Mouse (Mus musculus) ovary, adult 18-20 months (tissue): ENCODE data around the gene Tln1.
A peak's percentile ranks its signal among the peaks of the same experiment; 100 is the strongest.
"Not testable (repeated sequence)": the region's sequence is repeated elsewhere in the genome, so short reads cannot be mapped to it uniquely, and the experiment has no call there.

Source experiments
- DNase-seq: peaks from one replicate; pipeline ENCODE4 v3.0.0; 2022; ENCODE audit warnings: low spot score, mixed read lengths

Gene Tln1

GRCm38 (mm10) chr4:43578376-43579204 is 16.1 kb upstream of the Tln1 start, which contains the start of the genes Rgp1 and Gba2:
Gene Rgp1 (plus strand): TSS chr4:43578715.
Gene Gba2 (minus strand): TSS chr4:43578873.
- peak; percentile 86 for DNase-seq

GRCm38 (mm10) chr4:43577237-43577881 is 14.9 kb upstream of the Tln1 start:
- no peak for DNase-seq

DNA sequence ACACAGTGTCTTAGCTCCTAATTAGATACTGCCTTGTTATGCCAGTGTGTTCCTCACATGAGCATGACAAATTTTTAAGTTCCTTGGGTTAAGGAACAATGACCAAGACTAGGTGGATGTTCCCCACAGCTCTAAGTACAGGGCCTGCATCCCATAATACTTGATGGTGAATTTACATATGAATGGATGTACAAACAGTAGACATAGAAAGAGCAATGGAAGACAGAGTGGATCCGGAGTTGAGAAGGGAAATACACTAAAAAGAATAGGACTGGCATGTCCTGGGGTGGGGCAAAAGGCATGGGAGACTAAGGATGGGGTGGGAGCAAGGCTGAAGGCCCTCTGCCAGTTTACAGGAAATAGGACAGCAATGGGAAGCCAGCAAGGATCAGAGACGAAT is 12.9 kb upstream of the Tln1 start:
- no peak for DNase-seq

GRCm38 (mm10) chr4:43573561-43573960 is 11.1 kb upstream of the Tln1 start:
- no peak for DNase-seq

DNA sequence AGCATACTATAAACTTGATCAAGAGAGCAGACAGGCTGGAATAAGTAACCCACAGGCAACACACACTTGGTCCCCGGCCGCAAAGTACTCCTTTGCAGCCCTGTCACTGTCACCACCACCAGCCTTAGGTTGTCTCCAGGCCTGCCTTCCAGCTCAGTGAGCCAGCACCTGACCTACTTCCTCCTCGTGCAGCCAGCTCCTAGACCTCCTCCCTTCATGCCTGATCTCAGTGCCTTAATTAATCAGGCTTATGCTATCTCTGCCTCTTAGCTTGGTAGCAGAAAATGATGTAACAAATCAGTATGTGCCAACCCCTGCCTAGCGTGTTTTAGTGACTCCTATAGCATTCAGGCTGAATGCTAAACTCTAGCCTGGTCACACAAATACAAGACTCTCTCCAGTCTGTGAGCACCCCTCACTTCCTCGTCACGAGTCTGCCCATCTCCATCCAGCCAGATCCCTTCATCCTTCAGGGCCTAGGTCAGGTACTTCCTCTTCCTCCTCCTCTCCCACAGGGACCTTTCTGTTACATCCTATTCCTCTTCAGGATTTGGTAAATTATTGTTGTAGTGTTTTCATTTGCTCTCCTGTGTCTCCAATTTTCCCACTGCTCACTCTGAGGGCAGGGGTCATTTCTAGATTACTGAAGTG is 9.0 kb upstream of the Tln1 start:
- no peak for DNase-seq

DNA sequence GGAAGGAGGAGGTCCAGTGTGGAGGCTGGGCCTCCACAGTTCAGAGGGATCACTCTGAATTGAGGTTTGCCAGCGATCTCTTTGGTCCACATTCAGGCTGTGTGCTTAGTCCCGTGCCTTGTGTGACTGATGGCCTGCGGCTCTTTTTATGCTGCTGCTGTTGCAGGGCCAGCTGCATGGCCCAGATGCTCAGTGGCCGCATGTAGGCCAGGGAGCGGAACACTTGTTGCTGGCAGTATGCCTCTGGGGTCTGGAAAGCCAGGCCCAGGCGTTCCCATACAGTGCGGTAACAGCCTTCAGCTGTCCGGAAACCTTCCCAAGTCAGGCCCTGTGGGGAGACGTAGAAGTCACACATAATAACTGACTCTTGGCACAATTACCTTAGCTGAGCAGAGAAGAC is 4.6 kb upstream of the Tln1 start:
- DNase-seq = no peak

GRCm38 (mm10) chr4:43564231-43564630 is 1.7 kb upstream of the Tln1 start:
- DNase-seq = no peak

- DNase-seq = no peak
Measured at GRCm38 (mm10) chr4:43563601-43563875, 1.0 kb upstream of the Tln1 start.

GRCm38 (mm10) chr4:43562769-43563600 is 494 bp upstream of the Tln1 start:
- DNase-seq = no peak

- no peak for DNase-seq
Measured at GRCm38 (mm10) chr4:43561436-43561996, 975 bp downstream of the Tln1 start.

DNA sequence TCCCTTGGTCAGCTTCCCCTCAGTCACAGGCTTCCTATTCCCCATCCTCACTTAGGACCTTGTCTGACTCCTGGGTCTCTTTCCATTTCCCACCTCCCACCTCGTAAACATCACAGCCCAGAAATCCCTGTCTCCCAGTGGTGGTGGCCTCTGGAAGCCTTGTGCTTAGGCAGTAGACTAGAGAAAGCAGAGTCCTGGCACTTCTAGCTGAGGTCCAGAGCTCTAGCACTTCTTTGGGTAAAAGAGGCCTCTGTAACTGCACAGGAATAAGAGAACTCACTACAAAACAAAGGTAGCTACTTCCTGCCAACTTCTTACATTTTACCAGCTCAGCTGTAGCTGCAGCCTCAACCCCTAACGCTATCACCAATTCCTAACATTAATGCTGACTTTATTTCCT is 1.5 kb downstream of the Tln1 start:
- no peak for DNase-seq

GRCm38 (mm10) chr4:43560243-43560611 is 2.3 kb downstream of the Tln1 start:
- no peak for DNase-seq

DNA sequence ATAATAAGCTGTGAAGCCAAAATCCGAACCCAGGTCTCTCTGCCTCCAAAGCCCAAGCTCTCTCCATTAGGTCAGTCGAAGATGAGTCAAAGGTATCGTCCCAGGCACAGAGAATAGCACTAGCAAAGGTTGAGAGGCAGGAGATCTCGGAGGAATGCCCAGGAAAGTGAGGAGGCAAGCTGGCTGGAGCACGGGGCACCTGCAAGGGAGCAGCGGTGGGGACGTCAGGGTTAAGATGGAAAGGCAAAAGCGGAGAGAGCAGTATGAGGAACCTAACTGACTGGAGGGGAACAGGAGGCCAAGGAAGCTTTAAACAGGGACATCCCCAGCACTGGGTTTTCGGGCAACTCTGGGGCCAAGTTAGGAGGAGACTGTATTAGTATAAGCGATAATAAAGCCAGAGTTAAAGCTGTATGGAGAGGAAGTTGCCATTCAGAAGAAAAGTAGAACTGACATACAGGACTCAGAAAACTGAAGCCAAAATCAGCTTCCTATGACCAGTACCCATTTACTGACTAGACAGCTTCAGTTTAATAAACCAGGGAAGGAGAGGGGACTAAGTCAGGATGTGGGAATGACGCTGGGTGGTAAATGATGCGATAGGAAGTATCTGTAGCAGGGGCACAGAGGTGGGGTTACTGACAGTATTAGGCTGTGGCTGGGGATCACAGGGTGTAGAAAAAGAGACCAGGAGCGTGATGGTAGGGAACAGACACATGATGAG is 2.8 kb downstream of the Tln1 start:
- DNase-seq = no peak

- DNase-seq = peak; percentile 67
Measured at GRCm38 (mm10) chr4:43558631-43559356, 3.7 kb downstream of the Tln1 start.

DNA sequence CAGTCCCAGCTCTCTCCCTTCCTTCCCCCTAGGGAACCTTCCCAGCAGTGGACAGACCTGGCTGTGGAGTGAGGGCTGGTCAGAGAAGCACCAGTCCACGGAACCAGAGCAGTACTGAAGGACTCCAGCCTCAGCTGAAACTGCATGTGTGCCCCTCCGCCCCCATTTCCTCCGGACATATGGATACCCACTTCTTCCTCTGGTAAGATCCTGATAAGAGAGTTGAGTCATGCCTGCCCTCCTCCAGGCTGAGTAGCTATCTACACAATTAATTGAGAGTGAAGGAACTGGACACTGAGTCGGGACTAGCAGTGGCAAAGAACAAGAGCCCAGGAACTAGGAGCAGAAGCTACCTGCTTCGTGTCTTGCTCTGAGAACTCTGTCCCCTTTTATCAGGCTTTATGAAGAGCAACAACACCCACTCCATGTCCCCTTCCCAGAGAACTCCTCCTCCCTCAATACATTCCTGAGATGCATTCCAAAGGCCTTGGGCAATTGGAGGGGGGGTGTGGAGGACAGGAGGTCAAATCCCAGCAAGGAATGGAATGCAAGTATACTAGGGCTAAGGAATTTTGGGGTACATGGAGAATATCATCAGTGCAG is 4.4 kb downstream of the Tln1 start:
- DNase-seq = peak; percentile 37

GRCm38 (mm10) chr4:43555926-43556325 is 6.6 kb downstream of the Tln1 start:
- DNase-seq = no peak

DNA sequence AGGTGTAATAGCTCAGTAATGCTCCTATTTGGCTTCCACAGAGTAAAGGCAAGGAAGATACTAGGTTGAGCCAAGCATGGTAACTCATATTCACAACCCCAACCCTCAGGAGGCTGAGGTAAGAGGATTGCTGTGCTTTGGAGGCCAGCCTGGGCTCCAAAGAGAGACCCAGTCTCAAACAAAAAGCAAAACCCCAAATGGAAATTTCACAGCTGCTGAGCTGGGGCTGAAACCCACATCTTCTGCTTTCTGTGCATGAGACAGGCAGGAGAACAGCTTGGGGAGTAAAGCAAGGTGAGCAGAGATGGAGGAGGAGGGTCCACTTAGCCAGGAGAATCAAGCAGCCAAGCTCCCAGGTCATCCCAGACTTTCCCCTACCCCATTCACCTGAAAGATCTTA is 8.6 kb downstream of the Tln1 start:
- DNase-seq = no peak

DNA sequence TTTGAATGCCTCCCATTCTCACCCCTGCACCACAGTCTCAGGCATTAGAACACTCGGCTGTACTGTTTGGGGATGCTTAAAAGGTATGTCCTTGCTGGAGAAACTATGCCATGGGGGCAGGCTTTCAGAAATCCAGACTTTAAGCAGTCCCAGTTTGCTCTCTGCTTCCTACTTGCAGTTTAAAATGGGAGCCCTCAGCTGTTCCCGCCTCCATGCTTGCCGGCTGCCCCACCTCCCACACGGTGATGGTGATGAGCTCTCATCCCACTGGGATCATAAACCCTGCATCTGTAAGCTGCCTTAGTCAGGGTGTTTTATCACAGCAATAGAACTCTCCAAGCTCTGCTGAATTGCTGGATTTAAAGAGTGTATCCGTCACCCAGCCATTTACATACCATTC is 10.1 kb downstream of the Tln1 start:
- DNase-seq = no peak

- DNase-seq = not testable (repeated sequence)
Measured at GRCm38 (mm10) chr4:43551854-43552253, 10.6 kb downstream of the Tln1 start.

DNA sequence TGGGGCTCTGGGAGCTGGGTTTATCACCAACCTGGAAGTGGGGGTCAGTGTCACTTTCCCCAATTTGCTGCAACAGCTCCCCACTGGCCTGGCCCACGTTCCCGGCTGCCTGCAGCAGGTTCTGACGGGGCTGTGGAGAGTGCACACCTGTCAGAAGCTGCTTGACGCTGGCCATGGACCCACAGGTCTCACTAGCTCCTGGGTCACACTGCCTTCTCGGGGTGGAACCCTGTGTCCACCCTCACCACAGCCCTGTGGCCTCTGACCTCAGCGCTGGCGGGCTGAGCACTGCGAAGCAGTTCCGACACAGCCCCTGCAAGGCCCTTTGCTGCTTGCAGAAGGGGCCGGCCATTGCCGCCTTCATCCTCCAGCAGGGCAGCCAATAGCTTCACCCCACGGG is 13.4 kb downstream of the Tln1 start:
- no peak for DNase-seq
